Mouse (Mus musculus): Measurements from ENCODE around the gene Trp53inp2.

DNA sequence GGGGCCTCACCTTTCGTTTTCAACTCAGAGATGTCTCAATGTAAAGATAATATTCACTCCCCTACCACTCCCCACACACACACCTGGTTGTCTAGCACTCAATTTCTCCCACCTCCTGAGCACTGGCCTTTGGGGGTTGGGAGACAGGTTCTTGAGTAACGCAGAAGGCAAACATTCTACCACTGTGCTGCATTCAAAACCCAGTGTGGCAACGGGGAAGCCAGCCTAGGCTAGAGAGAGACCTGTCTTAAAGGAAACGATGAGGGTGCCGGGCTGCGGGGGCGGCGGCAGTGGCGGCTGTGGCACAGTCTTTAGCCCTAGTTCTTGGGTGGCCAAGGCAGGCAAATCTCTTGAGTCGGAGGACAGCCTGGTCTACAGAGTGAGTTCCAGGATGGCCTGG is 4.7 kb upstream of the Trp53inp2 start:
- TF ChIP-seq POLR2A (IDR thresholded peaks at IDR 0.05; ENCODE audit: borderline replicate concordance, insufficient read depth, low read length) (no peak), CTCF (IDR thresholded peaks at IDR 0.05; ENCODE audit: borderline replicate concordance, insufficient read depth, low read depth, low read length) (no peak)

All from cerebellum, adult 2 months (tissue).